Mouse (Mus musculus) sigmoid colon, adult 10 weeks (tissue): ENCODE results near the gene Fbxw25. TPM values are rescaled to one million over a fixed set of nuclear protein-coding genes. Genes with fewer than 3 reads are reported as not detected.

Experiments
- polyA plus RNA-seq: library from polyadenylated mRNA; stranded (reverse); fragments of 350-450 nt; fragmentation: Illumina TruSeq; extraction: RNeasy Lipid Tissue Mini Kit (QIAGEN cat#74804); gene quantifications from one replicate; pipeline ENCODE4 v1.2.3, GENCODE M21; 2014; ENCODE audit warnings: low read depth, low replicate concordance

Fbxw25 gene
- polyA plus RNA-seq: not detected

GRCm38 (mm10) chr9:109664552-109664951 is at the start of gene Fbxw25:
Gene Fbxw25, minus strand, starts transcription at chr9:109664652.

GRCm38 (mm10) chr9:109702600-109702999 is 38.1 kb upstream of the Fbxw25 start, which contains the start of gene Fbxw18:
Gene Fbxw18, minus strand, starts transcription at chr9:109702700.

DNA sequence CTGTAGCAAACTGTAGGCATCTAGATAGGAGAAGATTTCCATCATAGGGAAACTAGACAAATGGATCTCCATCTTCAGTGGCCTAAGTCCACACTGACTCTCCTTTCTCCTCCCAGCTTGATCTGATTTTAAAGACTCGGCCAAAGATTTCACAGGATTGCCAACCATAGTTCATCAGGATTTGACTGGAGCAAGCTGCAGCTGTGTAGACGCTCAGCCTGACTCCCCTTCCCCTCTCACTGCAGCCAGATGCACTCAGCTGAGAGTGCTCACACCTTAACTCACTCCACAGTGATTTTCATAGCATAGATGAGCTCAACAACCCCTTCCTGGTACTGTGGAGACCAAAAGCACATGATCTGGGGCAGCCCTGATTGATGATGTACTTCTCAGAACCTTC is 38.5 kb downstream of the Fbxw25 start, which contains the start of gene Fbxw24:
Fbxw24 (minus strand) TSS at position 101 of the 400 bp plus-strand sequence.

Other genes starting within 250 kb of the Fbxw25 start
- not detected for gene Fbxw16, start 215.5 kb downstream of the Fbxw25 start, polyA plus RNA-seq
- not detected for gene Fbxw19, start 168.8 kb downstream of the Fbxw25 start, polyA plus RNA-seq
- 0.88 TPM for gene Fbxw15, start 96.4 kb downstream of the Fbxw25 start, polyA plus RNA-seq
- 0.88 TPM for gene Fbxw24, start 38.6 kb downstream of the Fbxw25 start, polyA plus RNA-seq
- gene Fbxw18, start 38.0 kb upstream of the Fbxw25 start, polyA plus RNA-seq: not detected
- gene Fbxw26, start 81.4 kb upstream of the Fbxw25 start, polyA plus RNA-seq: not detected
- not detected for gene Fbxw27, start 126.0 kb upstream of the Fbxw25 start, polyA plus RNA-seq
- not detected for gene Spink8, start 147.6 kb upstream of the Fbxw25 start, polyA plus RNA-seq
- 2.6 TPM for gene Nme6, start 168.1 kb upstream of the Fbxw25 start, polyA plus RNA-seq
- gene Camp, start 185.0 kb upstream of the Fbxw25 start, polyA plus RNA-seq: not detected
- gene Cdc25a, start 210.9 kb upstream of the Fbxw25 start, polyA plus RNA-seq: 35.0 TPM